Mouse (Mus musculus): ENCODE data around the gene Nav2. TPM values are rescaled to one million over a fixed set of nuclear protein-coding genes. Genes with fewer than 3 reads are reported as not detected.
A peak's percentile ranks its signal among the peaks of the same experiment; 100 is the strongest.

Nav2 gene
- total and polyA plus RNA-seq, 3 experiments, result 2.0 to 2.7 TPM; not detected in 1

DNA sequence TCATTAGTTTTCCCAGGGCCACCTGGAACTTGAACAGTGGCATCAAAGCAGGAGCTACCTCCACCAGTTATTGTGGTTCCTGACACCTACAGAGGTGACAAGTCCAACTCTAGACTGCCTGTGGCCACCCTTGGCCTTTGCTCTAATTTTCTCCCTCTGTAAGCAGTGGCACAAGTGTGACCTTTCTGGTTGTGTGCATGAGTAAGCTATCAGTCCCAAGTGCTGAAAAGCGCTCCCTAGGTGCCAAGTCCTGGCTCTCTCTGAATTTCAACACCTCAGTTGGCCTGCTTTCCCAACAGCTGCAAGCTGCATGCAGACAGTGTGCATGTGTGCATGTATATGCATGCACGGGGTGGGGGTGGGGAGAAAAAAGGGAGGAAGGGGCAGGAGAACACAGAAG, 324.5 kb downstream of the Nav2 start:
- no peak for TF ChIP-seq CHD1 (IDR thresholded peaks at IDR 0.05; ENCODE audit: low read depth, low read length)
- H3K4me1 ChIP-seq (ENCODE audit: control insufficient read depth in 1 of 2, insufficient read depth in 2 of 2, low read length in 2 of 2), result peaks cover 3 to 7% of the 10 kb centered on the region in 2 experiments
- peaks cover 13 to 21% of the 10 kb centered on the region in 2 experiments for H3K27me3 ChIP-seq (ENCODE audit: control insufficient read depth in 1 of 2, insufficient read depth in 2 of 2, low read length in 2 of 2)

DNA sequence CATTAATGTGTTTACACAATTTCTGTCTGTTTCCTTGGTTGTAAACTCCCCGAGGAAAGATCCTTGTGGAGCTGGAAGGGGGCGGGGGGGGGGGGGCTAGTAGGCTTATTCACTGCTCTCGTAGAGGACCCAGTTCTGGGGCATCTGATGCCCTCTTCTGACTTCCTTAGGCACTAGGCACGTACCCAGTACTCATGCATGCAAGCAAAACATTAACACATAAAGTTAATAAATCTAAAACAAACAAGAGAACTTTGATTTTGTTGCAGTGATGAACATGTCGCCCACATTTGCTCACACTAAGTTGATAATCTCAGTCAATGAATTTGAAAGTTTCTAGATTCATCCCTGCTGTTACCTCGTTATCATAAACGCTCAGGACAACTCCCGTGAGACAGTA, 325.8 kb downstream of the Nav2 start:
- peaks cover 3 to 7% of the 10 kb centered on the region in 2 experiments for H3K4me1 ChIP-seq (ENCODE audit: control insufficient read depth in 1 of 2, insufficient read depth in 2 of 2, low read length in 2 of 2)
- no peaks in the 10 kb centered on the region for H3K79me2 ChIP-seq (ENCODE audit: control insufficient read depth, insufficient read depth, low read length, poor library complexity)
- H3K4me3 ChIP-seq (ENCODE audit: control insufficient read depth in 1 of 2, insufficient read depth in 1 of 2, low read depth in 2 of 2, low read length in 2 of 2), result no peak overlapping the region
- 0 out of 4 replicates have a peak, but pooled peaks cover 0 to 2% of the 10 kb centered on the region in 2 experiments for H3K36me3 ChIP-seq (ENCODE audit: control insufficient read depth in 1 of 2, insufficient read depth in 2 of 2, low read length in 2 of 2)
- no peak for TF ChIP-seq MAX (IDR thresholded peaks at IDR 0.05; ENCODE audit: low read length)
- TF ChIP-seq SMC3 (IDR thresholded peaks at IDR 0.05; ENCODE audit: low read depth, low read length), result no peak
- no peak for TF ChIP-seq KAT2A (conservative IDR thresholded peaks at IDR 0.05; ENCODE audit: low read depth, low read length)
- TF ChIP-seq GATA1 (IDR thresholded peaks at IDR 0.05; ENCODE audit: low read depth, low read length), result no peak
- TF ChIP-seq MAFK (IDR thresholded peaks at IDR 0.05; ENCODE audit: borderline replicate concordance, low read depth, low read length), result no peak
- TF ChIP-seq ETS1 (IDR thresholded peaks at IDR 0.05; ENCODE audit: low read depth, low read length), result no peak
- TF ChIP-seq CHD1 (IDR thresholded peaks at IDR 0.05; ENCODE audit: low read depth, low read length), result no peak
- TF ChIP-seq EP300 (IDR thresholded peaks at IDR 0.05; ENCODE audit: low read depth in 1 of 2, low read length in 2 of 2), result no peak
- TF ChIP-seq TBP (IDR thresholded peaks at IDR 0.05; ENCODE audit: low read depth, low read length), result no peak
- no peak for TF ChIP-seq MYC (IDR thresholded peaks at IDR 0.05; ENCODE audit: low read depth, low read length)
- TF ChIP-seq RCOR1 (IDR thresholded peaks at IDR 0.05; ENCODE audit: low read depth, low read length), result no peak
- H3K27me3 ChIP-seq (ENCODE audit: control insufficient read depth in 1 of 2, insufficient read depth in 2 of 2, low read length in 2 of 2), result peaks cover 15 to 17% of the 10 kb centered on the region in 2 experiments
- H3K27ac ChIP-seq (ENCODE audit: control insufficient read depth, low read depth, low read length), result no peak overlapping the region
- H3K9me3 ChIP-seq (replicated peaks; ENCODE audit: insufficient read depth, low read length), result no peaks in the 10 kb centered on the region
- no peak overlapping the region for H3K9ac ChIP-seq (ENCODE audit: control insufficient read depth, low read depth, low read length, poor library complexity, severe bottlenecking)
- DNase-seq (ENCODE audit: low read depth, low spot score), result no peak

More for the DNA sequence above, 324.5 kb downstream of the Nav2 start:
- no peak overlapping the region for H3K9ac ChIP-seq (ENCODE audit: control insufficient read depth, low read depth, low read length, poor library complexity, severe bottlenecking)
- no peak overlapping the region for H3K27ac ChIP-seq (ENCODE audit: control insufficient read depth, low read depth, low read length)
- no peak overlapping the region for H3K4me3 ChIP-seq (ENCODE audit: control insufficient read depth in 1 of 2, insufficient read depth in 1 of 2, low read depth in 2 of 2, low read length in 2 of 2)
- 0 out of 4 replicates have a peak, but pooled peaks cover 0 to 2% of the 10 kb centered on the region in 2 experiments for H3K36me3 ChIP-seq (ENCODE audit: control insufficient read depth in 1 of 2, insufficient read depth in 2 of 2, low read length in 2 of 2)
- no peaks in the 10 kb centered on the region for H3K9me3 ChIP-seq (replicated peaks; ENCODE audit: insufficient read depth, low read length)
- DNase-seq (ENCODE audit: low read depth, low spot score), result no peak
- H3K79me2 ChIP-seq (ENCODE audit: control insufficient read depth, insufficient read depth, low read length, poor library complexity), result no peaks in the 10 kb centered on the region

DNA sequence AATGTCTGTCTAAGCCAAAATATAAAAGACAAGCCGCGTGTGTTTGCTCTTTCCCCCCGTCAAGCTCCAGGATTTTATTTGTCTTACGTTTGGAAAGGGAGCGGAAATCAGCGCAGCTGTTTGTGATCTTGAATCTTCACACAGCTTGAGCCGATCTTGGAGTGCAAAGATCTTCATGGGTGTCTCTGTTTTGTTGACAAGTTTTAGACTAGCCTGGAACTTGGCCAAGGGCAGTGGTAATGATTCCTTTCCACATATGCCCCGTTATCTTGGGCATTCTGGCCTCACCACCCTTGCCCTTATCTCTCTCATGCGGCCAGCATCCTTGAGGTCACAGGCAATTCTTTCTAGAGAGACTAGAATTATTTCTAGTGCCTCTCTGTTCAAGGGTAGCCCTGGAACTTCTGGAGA, 326.8 kb downstream of the Nav2 start:
- Histone ChIP-seq H3K27me3 (ENCODE audit: control insufficient read depth in 1 of 2, insufficient read depth in 2 of 2, low read length in 2 of 2) (peaks cover 16% of the 10 kb centered on the region in 2 experiments), H3K79me2 (ENCODE audit: control insufficient read depth, insufficient read depth, low read length, poor library complexity) (no peaks in the 10 kb centered on the region), H3K4me1 (ENCODE audit: control insufficient read depth in 1 of 2, insufficient read depth in 2 of 2, low read length in 2 of 2) (peaks cover 3 to 7% of the 10 kb centered on the region in 2 experiments), H3K27ac (ENCODE audit: control insufficient read depth, low read depth, low read length) (no peak overlapping the region), H3K9me3 (replicated peaks; ENCODE audit: insufficient read depth, low read length) (no peaks in the 10 kb centered on the region), H3K36me3 (ENCODE audit: control insufficient read depth in 1 of 2, insufficient read depth in 2 of 2, low read length in 2 of 2) (0 out of 4 replicates have a peak, but pooled peaks cover 0 to 2% of the 10 kb centered on the region in 2 experiments), H3K4me3 (ENCODE audit: control insufficient read depth in 1 of 2, insufficient read depth in 1 of 2, low read depth in 2 of 2, low read length in 2 of 2) (no peak overlapping the region), H3K9ac (ENCODE audit: control insufficient read depth, low read depth, low read length, poor library complexity, severe bottlenecking) (no peak overlapping the region)
- peak; percentile 48 for DNase-seq (ENCODE audit: low read depth, low spot score)
- TF ChIP-seq GATA1 (IDR thresholded peaks at IDR 0.05; ENCODE audit: low read depth, low read length), result peak; percentile 56; the same call in 1 of the 2 replicates
- no peak for TF ChIP-seq POLR2AphosphoS5 (IDR thresholded peaks at IDR 0.05; ENCODE audit: borderline replicate concordance, low read depth, low read length)
- peak; percentile 25 to 59; a peak in 2 of 4 replicates for TF ChIP-seq EP300 (IDR thresholded peaks at IDR 0.05; ENCODE audit: low read depth in 1 of 2, low read length in 2 of 2)
- TF ChIP-seq RCOR1 (IDR thresholded peaks at IDR 0.05; ENCODE audit: low read depth, low read length), result peak; percentile 62; the same call in 1 of the 2 replicates
- TF ChIP-seq E2F4 (IDR thresholded peaks at IDR 0.05; ENCODE audit: borderline replicate concordance, low read depth, low read length), result no peak
- TF ChIP-seq TAL1 (IDR thresholded peaks at IDR 0.05; ENCODE audit: low read length), result peak; percentile 29; the same call in 1 of the 2 replicates

Data from MEL (cell line).